Mouse (Mus musculus) ES-Bruce4 (cell line): ENCODE measurements around the gene Itih5.

Source experiments
- CTCF ChIP-seq: IDR thresholded peaks from one replicate; pipeline ENCODE4 v1.8.1; 2011; ENCODE audit warnings: low read depth, low read length
- POLR2A ChIP-seq: IDR thresholded peaks from one replicate; pipeline ENCODE4 v1.8.1; 2011; ENCODE audit warnings: low read length; ENCODE audit not compliant: insufficient read depth

GRCm38 (mm10) chr2:10133941-10134340 is 19.4 kb upstream of the Itih5 start:
- no peak for TF ChIP-seq CTCF
- TF ChIP-seq POLR2A = no peak
